In the genomic region with DNA sequence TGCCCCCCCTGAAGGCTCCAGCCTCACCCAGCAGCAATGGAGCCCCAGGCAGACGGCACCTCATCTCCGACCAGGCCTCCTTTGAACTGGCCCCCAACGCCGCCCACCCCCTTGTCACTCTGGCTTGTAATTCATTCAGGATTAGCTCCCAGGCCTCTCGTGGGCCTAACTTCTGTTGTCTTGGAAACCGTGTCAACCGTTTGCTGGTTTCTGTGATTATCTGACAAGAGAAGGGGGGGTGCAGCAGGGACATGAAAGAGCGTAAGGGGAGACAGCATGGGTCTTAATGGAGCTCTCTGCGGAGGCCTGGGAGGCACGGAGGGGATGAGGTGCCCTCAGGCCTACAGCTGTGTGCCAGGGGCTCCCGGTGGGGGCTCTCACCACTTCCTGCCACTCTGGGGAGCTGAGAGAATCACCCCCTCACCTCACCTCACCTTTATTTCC, we compare ENCODE assay signal across 8 mouse cellular contexts.
DNase-seq lines count a peak whose midpoint lies in the region; ATAC-seq and TF ChIP-seq lines count a peak whose summit lies in the region.

No protein-coding gene starts in this region.

- no peaks in the 10 kb centered on the region for H3K36me3 ChIP-seq in forebrain, embryonic 13.5 days (ENCODE audit: poor library complexity, severe bottlenecking)

- no peaks in the 10 kb centered on the region for H3K9me3 ChIP-seq in forebrain, embryonic 13.5 days (replicated peaks)

- WGBS in forebrain, embryonic 13.5 days = 3% methylated on average over 11 of the region's 11 CpGs

- H3K4me2 ChIP-seq in forebrain, embryonic 13.5 days = peak overlapping the region; percentile 53

- H3K4me3 ChIP-seq in layer of hippocampus, adult 2 months = no peak overlapping the region
- H3K4me3 ChIP-seq in forebrain, embryonic 13.5 days = peak overlapping the region; percentile 13

- peak overlapping the region; percentile 60 for H3K9ac ChIP-seq in forebrain, embryonic 13.5 days

- H3K27ac ChIP-seq in layer of hippocampus, adult 2 months = peak overlapping the region; percentile 86
- peak overlapping the region; percentile 76 for H3K27ac ChIP-seq in forebrain, embryonic 13.5 days

- DNase-seq in layer of hippocampus, adult 2 months (ENCODE audit: low spot score in 2 of 2) = no peak
- DNase-seq in layer of hippocampus, postnatal 36 days = no peak
- peak; percentile 93 for DNase-seq in thymus, postnatal 0 days (ENCODE audit: low spot score)
- DNase-seq in urinary bladder, postnatal 10 days (ENCODE audit: low spot score) = no peak
- no peak for DNase-seq in lung, postnatal 10 days
- no peak for DNase-seq in gastrocnemius, postnatal 14 days

- no peaks in the 10 kb centered on the region for H3K27me3 ChIP-seq in forebrain, embryonic 13.5 days

- ATAC-seq in forebrain, embryonic 13.5 days = peak; percentile 17; the same call in 1 of the 2 replicates
- peak; percentile 29; the same call in 1 of the 2 replicates for ATAC-seq in megakaryocyte progenitor cell, adult 5-6 weeks (replicated peaks; ENCODE audit: poor library complexity)

- intact Hi-C loops in gastrocnemius, postnatal 14 days (cut with DNase I; ENCODE audit: low total_unique reads) = no loop called here

- peaks cover 96% of the 10 kb centered on the region for H3K4me1 ChIP-seq in forebrain, embryonic 13.5 days

- no peak for TF ChIP-seq CTCF in layer of hippocampus, adult 2 months (conservative IDR thresholded peaks at IDR 0.05)
